Mouse (Mus musculus) thymus, postnatal 36 days (tissue): Measurements from ENCODE around the gene 4931440F15Rik.
"Not testable (repeated sequence)": the region's sequence is repeated elsewhere in the genome, so short reads cannot be mapped to it uniquely, and the experiment has no call there.

Experiments used
- DNase-seq, 2 experiments: peaks; one replicate each; pipeline ENCODE4 v3.0.0; 2022; ENCODE audit warnings: mixed read lengths in 2 of 2

4931440F15Rik gene

GRCm38 (mm10) chr11:29825271-29825718 lies at the start of gene 4931440F15Rik:
Gene 4931440F15Rik, minus strand, starts transcription at chr11:29825668.
- not testable (repeated sequence) for DNase-seq

GRCm38 (mm10) chr11:29874781-29875180 lies 49.3 kb upstream of the 4931440F15Rik start:
- not testable (repeated sequence) for DNase-seq

DNA sequence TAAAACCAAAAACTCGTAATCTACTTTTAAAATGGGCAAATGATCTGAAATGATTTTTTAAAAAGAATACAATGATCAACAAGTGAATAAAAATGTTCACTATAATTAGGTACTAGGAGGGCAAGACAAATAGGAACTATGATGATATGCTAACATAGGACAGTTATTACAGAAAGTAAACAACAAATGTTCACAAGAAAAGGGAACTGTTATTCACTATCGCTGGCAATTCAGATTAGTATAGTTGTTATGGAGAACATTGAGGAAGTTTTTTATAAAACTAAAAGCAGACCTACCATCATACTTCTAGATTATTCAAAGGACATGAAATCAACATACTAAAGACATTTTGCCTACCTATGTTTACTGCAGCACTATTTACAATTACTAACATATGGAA lies 44.7 kb upstream of the 4931440F15Rik start:
- DNase-seq: no peak

DNA sequence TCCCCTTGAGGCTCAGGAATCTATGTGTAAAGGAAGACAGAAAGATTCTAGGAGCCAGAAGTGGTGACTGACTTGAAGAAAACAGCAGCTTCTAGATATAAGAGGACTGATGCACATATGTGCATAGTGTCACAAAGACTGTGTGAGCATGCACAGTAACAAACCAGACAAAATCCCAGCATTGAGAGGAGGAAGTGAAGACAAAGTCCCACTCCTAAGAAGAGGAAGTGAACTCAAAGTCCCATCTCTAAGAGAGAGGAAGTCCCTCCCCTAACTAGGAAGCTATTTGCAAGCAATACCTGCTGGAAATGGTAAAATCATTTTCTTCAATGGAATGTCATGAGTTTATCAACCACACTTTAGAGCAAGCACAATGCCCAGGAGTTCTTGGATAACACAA lies 38.8 kb upstream of the 4931440F15Rik start:
- DNase-seq: no peak

GRCm38 (mm10) chr11:29861750-29862397 lies 36.4 kb upstream of the 4931440F15Rik start:
- DNase-seq: peak in 1 of 2 experiments; percentile 3

- no peak for DNase-seq
Observed at GRCm38 (mm10) chr11:29861040-29861439, 35.6 kb upstream of the 4931440F15Rik start.

- DNase-seq: no peak
Observed at GRCm38 (mm10) chr11:29840606-29841227, 15.2 kb upstream of the 4931440F15Rik start.

- no peak for DNase-seq
Observed at GRCm38 (mm10) chr11:29839781-29840180, 14.3 kb upstream of the 4931440F15Rik start.

- DNase-seq: no peak
Observed at GRCm38 (mm10) chr11:29837066-29837465, 11.6 kb upstream of the 4931440F15Rik start.

- DNase-seq: no peak
Observed at GRCm38 (mm10) chr11:29827729-29828128, 2.3 kb upstream of the 4931440F15Rik start.

DNA sequence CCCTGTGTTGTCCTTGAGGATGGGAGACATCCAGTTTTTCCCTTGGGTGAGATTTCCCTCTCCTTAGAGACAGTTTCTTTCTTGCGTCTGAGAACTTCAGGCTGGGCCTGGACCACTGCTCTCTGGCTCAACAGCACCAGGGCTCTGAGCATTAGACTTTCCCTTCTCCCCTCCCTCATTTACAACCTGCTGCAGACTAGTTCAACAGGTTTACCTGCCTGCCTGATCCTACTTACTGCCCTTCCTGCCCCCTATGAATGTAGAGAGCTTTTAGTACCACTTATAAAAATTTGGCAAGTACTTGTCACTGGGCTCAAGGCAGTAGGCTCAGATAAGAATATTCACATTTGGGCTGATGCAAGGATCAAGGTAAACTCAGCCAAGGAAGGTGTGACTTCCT lies 533 bp upstream of the 4931440F15Rik start:
- DNase-seq: no peak

DNA sequence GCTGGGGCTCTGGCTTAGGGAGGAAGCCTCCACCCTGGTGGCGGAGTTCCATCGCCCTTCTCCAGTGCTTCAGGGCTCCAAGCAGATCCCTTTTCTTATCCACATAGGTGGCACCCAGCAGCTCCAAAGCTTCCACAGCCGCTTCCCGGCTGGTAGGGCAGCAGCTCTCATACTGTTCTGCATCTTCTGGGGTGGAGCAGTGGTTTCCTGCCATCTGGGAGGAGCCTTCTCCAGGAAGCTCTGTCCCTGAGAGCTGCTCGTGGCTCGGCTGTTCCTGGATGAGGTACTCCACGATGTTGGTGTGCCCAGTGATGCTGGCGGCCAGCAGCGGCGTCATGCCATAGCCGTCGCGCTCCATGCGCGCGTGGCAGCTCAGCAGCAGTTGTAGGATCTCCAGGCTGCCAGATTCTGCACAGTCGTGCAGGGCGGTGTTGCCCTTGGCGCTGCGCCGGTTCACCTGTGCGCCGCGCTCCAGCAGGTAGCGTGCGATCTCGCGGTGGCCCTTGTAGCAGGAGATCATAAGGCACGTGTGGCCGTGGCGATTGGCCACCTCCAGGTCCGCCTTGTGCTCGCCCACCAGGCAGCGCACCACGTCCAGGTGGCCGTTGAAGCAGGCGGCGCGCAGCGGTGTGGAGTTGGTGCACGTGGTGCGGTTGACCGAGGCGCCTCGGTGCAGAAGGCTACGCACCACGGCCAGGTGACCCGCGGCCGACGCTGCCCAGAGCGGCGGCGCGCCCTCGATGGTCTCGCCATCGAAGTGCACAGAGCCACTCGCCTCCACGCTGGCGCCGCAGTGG lies 796 bp downstream of the 4931440F15Rik start:
- DNase-seq: not testable (repeated sequence)

DNA sequence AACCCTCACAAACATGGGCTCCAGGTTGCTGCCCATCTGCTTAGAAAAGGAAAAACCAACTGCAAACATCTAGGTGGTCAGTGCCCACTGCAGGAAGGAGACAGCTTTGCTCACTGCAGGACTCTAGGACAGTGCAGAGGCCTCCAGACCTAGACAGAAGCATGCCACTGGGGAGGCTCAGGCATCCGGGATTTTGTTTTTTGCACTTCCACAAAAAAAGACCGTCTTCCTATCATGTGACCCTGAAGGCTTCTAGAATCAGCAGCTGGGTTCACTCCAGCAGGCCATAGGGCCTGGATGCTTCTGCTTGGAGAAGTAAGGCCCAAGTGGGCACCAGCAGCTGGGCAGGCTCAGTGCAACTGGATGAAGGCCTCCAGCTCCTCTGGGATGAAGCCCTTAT lies 2.3 kb downstream of the 4931440F15Rik start:
- no peak for DNase-seq

DNA sequence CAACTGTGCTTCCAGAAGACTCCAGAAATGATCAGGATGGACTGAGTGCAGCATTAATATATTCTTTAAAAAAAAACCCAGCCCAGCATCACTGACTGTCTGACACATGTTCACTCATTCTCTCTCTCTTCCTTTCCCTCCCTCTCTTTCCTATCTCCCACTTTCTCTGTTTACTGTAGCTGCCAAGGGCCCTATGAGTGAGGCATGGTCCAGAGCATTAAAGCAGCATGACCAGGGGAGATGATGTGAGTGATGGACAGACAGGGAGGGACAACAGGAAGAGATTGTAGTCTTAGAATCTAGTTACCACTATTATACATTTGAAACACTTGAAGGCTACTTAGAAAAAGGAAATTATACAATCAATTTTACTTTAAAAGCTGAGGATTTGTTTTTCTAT lies 9.8 kb downstream of the 4931440F15Rik start:
- DNase-seq: no peak

DNA sequence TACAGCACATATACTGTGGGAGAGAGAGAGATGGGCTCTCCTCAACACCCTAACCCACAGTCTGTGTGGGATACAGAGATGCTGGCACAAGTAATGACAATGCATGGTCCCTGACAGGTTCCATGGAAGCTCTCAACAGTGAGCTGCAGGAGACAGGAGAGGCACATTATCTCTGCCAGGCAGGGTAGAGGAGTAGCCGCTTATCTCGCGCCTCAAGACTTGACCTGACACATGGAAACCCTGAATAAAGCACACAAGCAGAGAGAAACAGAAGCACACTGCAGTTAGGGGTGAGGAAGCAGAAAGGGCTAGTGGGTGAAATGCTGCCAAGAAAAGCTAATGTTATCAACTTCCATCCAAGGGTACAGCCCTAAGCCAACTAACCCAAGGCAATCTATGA lies 10.2 kb downstream of the 4931440F15Rik start:
- DNase-seq: no peak

DNA sequence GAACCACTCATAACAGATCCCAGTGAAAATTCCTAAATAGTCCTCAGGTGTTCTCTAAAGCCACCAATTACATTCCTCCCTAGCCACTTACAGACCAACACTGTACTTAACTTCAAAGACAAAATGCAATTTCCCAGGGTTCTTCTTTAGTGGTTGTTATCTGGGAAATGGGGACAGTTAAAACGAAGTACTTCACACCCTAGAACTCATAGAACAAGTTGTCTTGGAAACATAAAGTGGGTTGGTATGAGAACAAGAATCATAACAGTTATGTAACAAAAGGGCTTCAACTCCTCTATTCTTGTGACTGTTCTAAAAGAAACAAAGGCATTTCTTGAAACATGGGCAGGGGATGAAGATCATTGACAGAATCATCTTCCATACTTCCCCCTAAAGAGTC lies 12.2 kb downstream of the 4931440F15Rik start:
- no peak for DNase-seq

GRCm38 (mm10) chr11:29812475-29812874 lies 13.0 kb downstream of the 4931440F15Rik start:
- DNase-seq: no peak

- DNase-seq: no peak
Observed at GRCm38 (mm10) chr11:29810324-29810723, 15.1 kb downstream of the 4931440F15Rik start.

- DNase-seq: no peak
Observed at GRCm38 (mm10) chr11:29808981-29809589, 16.4 kb downstream of the 4931440F15Rik start.

GRCm38 (mm10) chr11:29808173-29808980 lies 17.1 kb downstream of the 4931440F15Rik start:
- DNase-seq: no peak

GRCm38 (mm10) chr11:29807325-29807724 lies 18.1 kb downstream of the 4931440F15Rik start:
- DNase-seq: no peak
